Mouse (Mus musculus) granulocyte monocyte progenitor cell, adult 5-6 weeks (primary cell): ENCODE results near the gene Crim1. TPM values are rescaled to one million over a fixed set of nuclear protein-coding genes. Genes with fewer than 3 reads are reported as not detected.

ENCODE experiments used
- ATAC-seq: replicated peaks from 2 replicates; pipeline ENCODE4 v1.8.0; 2016; ENCODE audit warnings: mild to moderate bottlenecking, moderate TSS enrichment, inconsistent platforms; ENCODE audit not compliant: poor library complexity, severe bottlenecking
- total RNA-seq, 2 experiments: library from RNA; stranded (forward) in 1 of 2; stranded (reverse) in 1 of 2; fragments of 200-712, 200-1000 nt in 1 of 2; fragments of >200 nt in 1 of 2; fragmentation: Nextera tagmentation in 1 of 2; gene quantifications; 2 replicates each; pipeline ENCODE4 v1.2.3; 2014 to 2017

The Crim1 gene
- total RNA-seq, 2 experiments from 2014 or later: 0.67 to 1.7 TPM

DNA sequence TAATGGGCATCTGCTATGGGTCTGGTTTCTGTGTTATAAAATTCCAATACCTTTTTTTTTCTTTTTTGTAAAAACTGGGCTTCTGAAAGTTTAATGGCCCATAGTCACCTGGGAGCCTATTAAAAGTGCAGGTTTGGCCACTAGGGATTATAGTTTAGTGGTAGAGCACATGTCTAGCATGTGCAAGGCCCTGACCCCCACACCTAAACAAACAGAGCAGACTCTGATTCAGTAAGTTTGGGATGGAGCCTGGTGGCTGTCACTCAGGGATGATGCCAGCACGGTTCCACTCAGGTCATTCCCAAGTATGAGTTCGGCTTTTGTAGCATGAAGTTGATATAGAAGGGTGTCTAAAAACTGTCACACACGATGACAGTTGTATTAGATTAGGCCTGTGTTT, 8.8 kb downstream of the Crim1 start:
- no peak for ATAC-seq

DNA sequence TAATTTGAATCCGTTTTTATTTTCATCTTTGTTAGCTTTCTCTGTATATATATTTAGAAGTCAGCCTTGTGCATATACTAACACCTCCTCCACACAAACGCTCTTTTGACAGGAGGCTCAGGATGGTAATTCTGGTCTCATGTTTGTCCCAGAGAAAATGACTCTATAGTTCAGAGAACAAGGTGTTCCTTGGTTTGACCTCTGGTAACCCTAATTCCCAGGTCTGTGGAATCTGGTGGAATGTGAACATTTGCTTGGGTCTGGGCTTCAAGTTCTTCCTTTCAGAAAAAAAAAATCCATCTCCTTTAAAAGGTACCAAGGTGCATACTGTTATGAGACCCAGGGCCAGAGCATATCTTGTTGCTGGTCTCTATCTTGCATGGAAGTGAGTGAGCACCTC, 9.6 kb downstream of the Crim1 start:
- ATAC-seq: no peak

DNA sequence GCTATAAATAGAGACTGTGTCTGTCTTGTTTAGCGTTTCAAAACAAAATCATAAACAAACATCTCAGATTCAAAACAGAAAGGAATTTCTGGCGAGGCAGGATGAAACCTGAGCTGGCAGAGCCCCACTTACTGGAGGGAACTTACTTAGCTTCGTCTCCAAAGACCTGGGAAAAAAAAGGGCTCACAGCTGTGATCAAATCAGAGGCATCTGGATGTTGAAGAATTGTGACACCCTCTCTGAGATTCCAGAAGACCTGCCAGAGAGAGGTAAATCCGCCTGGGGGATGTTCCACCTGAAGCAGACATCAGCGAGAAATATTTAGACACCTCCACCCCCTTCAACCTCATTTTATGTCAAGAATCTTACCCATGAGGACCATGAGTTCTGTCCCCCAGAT, 11.8 kb downstream of the Crim1 start:
- ATAC-seq: no peak

DNA sequence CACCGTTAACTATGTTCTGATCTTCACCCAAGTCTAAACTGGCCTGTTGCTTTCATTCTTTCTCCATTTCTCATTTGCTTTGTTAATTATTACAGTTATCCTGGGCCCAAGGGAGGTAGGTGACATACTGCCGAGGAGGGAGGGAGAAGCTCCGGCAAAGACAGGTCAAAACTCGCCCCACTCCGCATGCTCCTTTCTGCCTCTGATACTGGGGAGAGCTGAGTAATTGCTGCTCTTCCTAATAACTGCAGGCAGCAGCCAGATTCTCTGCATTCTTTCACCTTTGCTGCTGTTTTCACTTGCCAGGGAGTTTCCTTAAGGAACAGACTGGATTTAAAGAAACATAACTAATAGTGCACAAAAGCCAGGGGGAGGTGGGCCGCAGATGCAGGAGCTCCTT, 13.1 kb downstream of the Crim1 start:
- ATAC-seq: no peak

DNA sequence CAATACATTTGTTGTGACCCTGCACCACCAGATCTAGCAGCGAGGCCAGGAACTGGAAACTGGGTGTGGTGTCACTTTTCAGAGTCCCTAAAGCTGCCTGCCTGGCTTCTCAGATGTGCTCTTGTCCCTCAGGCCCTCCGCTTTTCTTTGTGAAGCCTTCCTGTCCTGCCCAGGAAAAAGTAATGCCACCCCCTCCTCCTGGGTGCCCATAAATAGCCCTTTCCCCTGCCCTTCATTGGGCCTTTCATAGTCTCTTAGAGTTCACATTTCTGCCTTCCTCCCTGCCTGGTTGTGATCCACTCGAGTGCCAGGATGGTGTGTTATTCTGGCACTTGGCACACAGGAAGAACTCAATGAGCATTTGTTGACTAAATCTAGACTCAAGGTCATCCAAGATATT, 16.5 kb downstream of the Crim1 start:
- ATAC-seq: no peak

DNA sequence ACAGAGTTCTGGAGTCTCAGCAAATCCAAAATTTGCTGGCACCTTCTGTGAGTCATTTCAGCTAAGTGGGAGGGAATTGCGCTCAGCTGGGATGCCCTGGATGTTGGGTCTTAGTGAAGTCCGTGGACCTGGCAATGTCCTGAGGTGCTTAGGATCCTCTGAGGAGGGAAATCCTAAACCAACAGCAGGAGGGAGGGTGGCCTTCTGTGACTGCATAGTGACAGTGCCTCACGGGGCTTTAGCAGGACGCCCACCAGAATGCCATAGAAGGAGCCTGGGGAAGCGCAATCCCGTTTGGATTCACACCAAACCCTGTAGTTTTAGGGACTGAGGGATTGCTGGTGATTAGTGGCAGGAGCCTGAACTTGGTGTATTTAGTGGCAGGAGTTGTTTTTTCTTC, 17.4 kb downstream of the Crim1 start:
- ATAC-seq: no peak

DNA sequence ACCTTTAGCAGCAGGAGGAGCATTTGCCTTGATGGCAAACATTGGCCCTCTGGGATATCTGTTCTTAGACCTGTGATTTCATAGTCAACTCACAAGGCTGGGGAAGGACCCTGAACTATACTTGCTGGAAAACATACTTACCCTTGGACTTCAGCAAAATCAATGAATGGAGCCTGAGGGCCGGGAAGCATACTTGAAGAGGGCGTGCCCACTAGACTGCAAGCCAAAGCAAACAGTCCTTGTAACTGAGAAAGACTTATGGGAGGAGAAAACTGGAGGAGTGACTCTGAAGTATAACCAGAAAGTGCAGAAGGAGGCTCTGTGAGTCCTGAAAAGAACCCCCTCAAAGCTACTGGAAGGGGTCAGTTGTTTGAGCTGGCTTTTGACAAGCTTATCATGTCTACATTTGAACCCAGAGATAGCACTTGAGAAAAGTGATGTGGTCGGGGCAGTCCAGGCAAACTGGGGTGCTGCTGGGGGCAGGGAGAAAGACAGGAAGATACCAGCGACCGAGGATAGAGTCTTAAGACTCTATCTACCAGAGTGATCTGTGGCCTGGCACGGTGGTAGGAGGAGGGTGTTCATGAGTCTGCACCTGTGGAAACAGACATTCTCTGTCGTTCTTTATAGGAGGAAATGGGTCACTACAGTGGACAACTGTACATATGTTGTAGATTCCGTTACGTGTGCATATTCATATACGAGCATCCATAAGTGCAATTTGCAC, 18.6 kb downstream of the Crim1 start:
- ATAC-seq: no peak

DNA sequence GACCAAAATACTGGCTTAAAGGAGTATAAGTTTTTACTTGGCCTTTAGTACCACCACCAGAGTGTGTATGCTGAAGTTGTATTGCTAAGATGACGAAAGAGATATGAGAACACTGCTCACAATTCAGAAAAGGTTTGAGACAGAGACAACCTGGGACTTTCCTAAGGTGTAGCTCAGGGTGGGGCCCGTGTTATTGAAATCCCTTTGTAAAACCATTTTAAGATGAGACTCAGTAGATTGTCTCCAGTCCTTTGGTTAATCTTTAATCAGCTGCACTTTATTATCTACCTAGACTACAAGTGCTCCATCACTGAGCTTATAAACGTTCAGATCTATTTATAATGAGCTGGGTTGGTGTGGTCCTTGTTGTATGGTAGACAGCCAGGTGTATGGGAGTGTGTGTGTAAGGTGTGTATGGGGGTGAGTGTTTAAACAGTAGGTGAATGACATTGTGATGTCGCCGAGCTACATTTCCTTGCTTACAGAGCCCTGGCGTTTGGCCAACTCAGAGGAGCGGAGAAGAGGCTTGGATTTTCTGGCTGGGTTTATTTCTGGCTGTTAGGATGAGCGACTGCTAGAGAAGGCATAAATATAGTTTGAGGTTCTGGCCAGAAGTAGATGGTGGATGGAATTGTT, 21.1 kb downstream of the Crim1 start:
- no peak for ATAC-seq

DNA sequence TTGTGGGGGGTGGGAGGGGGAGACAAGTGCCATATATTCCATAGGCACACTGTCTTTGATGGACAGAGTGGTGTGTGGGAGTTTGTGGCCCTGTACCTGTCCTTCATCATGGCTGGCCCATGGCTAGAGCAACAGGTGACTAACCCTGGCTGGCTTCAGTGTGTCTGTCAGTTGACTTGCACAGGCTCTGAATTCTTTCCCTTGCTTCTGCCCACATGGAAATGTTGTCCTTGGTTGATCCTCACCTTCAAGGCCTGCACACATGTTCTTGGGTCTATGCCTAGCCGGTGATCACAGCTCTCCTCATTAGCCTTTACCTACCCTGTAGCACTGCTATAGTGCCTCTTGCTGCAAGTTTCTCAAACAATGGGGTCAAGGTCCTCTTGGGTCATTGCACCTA, 21.8 kb downstream of the Crim1 start:
- no peak for ATAC-seq

DNA sequence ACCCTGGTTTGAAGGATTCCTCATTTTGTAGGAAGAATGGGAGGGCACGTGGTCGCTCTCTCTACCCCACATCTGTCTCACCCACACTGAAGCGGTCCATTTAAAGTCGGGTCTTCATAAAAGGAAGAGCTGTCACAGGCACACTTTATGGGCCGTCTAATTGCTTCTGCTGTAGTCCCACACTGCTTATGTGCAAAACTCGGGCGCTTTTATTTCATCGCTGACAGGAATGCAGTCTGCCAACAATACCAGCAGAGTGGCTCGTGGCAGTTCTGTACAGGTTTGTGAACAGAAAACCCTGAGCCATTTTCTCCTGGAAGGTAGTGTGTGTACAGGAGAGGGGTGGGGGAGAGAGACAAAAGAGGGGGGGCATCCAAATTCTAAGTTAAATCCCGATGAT, 23.9 kb downstream of the Crim1 start:
- no peak for ATAC-seq

DNA sequence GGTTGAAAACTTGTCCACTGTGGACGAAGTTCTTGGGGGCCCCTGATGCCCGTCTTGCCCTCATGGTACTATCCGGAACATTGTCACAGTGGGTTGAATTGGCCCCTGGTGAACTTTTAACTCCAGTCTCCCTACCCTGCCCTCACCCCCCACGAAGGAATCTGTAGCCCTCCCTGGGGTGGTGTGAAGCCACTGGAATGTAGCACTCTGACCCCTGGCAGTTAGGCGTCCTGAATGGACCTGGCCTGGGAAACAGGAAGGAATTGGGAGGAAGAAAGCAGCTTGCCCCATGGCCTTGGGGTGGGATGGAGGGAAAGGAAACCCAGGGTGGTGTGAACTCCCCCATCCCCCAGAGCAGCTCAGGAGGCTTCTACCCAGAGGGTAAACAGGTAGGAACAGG, 25.5 kb downstream of the Crim1 start:
- no peak for ATAC-seq

DNA sequence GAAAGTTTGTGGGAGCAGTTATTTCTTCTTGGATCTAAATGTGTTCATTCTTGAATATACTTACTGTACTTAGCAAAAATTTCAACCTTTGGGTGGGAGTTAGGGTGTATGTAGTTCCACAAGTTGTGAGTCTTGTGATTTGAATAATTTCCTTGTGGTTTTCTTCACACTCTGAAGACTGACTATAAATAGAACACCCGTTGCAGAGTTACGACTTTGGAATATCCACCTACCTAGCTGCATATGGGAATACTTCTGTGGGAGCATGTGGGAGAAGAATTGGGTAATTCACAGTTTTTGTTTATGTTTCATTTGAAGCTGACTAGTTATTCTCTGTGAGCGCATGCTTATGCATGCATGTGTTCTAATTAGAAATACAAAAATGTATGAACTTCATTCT, 27.2 kb downstream of the Crim1 start:
- no peak for ATAC-seq

DNA sequence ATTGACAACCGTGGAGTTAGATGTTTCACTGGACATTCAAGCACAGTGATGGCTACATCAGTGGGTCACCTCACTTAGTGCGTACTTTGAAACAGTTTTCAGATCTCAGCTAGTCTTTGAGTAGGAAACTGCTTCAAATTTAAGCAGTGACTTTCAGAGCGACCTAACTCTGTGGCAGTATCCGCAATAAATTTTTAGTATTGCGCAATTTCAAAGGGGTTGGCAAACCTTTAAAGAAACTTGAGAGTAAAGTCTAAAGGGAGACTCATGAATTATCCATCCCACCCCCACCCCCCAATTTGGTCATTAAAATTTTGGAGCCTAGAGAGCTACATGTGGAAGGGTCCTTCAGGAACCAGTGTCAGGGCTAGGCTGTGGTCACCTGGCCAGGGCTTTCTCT, 31.5 kb downstream of the Crim1 start:
- peak; percentile 46 for ATAC-seq

DNA sequence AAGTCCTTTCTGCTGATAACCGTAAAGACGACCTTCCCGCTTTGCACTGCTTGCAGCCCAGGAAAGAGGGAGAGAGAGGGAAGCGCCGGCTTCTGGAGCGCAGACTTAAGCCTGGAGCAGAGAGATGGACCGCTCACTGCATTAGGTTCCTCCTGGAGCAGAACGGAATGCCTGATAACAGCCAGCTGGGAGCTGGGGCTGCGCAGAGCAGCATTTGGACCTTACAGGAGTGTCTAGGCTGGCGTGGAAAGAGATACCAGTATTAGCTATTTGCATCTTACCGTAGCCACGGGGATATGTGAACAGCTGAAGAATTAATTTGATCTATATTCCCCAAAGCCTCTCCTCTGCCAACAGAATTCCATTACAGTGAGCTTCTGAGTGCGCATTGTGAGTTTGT, 32.7 kb downstream of the Crim1 start:
- ATAC-seq: no peak

DNA sequence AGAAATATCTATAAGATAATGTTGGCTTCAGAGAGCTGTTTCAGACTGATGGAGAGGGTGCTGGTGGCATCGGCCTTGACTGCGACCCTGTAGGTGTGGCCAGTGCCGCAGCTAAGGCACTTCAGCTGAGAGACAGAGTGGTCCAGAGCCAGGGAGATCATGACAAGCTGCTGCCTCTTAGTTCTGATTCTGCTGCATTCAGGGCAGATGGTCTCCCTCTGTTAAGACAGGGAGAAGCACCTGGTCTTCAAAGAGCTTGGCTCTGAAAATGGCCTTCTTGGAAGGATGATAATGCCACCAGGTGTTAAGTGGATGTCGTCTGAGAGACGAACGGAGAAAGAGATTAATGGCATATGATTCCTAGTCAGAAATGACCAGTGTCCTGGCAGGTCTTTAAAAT, 33.8 kb downstream of the Crim1 start:
- ATAC-seq: no peak

DNA sequence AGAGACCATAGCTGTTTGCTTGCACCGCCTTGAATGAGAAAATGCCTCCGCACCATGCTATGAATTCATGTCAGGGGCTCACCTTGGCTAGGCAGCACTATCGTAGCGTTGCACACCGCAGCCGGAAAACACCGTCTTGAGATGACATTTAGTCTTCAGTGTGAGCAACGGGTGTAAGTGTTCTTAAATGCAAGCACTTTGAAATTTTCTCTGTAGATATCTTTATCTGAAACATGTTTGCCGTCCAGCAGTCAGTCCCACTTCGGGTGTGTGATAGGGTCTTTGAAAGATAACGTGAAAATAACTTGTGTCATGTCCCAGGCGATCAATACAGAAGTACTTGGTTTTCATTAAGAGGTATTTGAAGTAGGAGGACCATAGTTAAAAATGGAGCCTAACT, 36.1 kb downstream of the Crim1 start:
- ATAC-seq: no peak

DNA sequence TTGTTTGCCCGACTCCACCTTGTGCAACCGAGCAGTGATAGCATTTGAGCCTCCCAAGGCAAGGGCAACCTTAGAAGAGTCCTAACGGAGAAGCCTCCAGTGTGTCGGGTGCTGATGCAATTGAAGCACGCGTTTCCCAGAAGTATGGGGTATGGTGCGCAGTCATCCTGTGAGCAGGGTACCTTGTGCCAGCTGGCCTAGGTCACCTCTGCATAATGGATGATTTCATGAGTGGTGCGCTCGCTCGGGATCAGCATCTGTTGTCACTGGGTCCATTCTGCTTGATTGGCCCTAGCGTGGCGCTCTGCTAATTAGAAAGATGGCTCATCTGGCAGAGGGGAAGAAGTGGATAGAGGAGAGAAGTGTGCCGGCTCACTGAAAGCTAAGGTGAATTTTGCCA, 37.9 kb downstream of the Crim1 start:
- no peak for ATAC-seq

DNA sequence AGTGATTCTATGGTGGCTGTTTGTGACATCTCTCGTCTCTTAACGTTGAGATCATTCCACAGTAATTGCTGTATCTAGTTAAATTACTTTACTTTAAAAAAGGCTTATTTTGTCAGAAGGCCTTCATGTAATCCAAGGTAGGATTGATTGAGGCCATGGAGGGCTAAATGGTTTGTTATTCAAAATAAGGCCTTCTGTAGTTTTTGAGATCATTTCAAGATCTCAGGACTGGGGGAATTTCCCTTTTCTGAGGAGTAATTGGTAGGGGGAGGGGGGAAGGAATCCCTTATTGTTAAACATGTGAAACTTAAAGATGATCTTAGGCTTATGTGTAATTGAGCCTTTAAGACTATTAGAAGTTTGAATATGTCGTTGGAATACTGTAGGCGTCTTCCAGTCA, 40.1 kb downstream of the Crim1 start:
- ATAC-seq: no peak

DNA sequence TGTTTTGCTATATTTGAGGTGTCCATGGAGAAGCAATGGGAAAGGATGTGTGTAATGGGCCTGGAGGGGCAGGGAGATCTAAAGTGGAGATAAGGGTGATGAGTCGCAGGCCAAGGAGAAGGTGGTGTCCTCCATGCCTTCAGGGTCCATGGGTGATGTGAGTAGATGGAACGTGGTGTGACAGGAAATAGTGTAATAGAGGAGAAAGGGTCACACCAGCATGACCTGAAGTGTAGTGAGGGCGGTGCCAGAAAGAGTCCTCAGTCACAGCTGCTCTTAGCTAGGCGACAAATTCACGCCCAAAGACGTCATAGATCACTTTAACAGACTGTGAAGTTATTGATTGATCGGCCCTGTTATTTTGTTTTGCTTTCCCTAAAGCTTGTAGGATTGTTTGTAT, 41.2 kb downstream of the Crim1 start:
- ATAC-seq: no peak

DNA sequence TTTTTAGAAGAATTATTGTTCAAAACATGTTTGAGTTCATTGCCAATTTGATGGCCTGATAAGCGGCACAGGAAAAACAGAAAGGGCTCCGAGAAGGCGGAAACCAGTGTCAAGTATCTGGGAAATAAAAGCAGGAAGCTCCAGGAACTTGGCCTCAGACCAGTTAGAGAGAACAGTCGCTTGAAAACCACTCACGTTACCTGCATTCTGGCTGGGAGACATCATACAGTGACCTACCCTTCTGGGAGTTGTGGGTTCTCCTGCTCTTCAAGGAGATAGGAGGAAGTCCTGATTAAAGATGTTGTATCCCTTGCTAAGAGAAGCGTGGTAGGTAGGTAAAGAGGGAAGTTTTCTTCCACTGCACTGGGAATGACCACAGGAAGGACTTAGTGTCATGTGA, 44.7 kb downstream of the Crim1 start:
- ATAC-seq: no peak

DNA sequence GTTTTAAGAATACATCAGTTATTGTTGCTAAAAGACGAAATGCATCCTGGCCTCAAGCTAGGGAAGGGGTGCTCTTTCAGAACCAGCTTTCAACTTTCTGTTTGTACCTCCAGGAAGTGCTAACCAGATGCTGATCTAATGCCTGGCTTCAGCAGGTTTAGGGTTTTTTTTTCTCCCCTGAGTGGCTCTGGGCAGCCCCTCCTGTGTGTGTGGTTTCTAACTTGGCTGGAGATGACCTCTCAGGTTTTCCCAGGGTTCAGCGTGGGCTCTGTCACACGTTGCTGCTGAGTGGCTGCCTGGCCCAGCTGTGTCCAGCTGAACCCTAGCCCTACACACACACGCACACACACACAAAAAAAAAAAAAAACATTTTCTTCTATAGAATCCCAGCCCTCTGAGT, 45.4 kb downstream of the Crim1 start:
- peak; percentile 10 for ATAC-seq

DNA sequence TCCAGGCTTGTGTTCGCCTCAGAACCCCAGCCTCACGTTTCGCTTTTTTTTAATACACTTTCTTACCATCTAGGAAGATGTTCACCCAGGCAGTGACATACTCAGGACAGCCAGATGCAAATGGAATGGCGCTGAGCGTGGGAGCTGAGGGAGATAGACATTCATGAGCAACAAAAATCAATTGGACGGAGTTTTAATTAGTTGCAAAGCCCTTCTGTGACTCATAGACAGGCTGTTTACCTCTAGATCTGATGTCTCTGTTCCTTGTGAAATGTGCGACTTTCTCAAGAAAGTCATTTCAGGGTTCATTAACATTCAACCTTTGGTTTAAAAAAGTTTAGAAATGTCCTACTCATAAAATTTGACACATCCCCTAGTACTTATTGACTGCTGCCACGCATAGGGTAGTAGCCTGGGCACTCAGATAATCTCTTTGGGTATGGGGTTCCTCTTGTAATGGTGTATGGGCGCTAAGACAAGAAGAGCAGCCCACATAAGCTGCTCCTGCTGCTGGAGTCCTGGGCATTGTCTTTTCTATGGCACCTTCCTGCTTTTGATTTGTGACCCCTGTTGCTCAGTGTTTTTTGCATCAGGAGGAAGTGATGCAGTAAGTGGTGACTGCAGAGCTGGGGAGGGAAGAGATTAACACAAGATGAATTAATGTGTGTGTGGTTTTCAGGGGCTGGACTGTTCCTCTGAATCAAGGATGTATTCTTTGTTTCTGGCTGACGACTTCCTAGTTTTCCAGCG, 46.8 kb downstream of the Crim1 start:
- peak; percentile 81 for ATAC-seq
